Mouse (Mus musculus): Measurements from ENCODE around the gene Prc1. TPM values are rescaled to one million over a fixed set of nuclear protein-coding genes. Genes with fewer than 3 reads are reported as not detected.
A peak's percentile ranks its signal among the peaks of the same experiment; 100 is the strongest.

The Prc1 gene
- 109 TPM in 2 replicates for polyA plus RNA-seq (2015; fragmentation: Nextera tagmentation; extraction: Ambion mirVana)

GRCm38 (mm10) chr7:80294062-80294763, at the start of gene Prc1:
Gene Prc1 (plus strand): TSS chr7:80294450.
- 0 out of 2 replicates have a peak, but pooled peaks cover 7% of the 10 kb centered on the region for H3K36me3 ChIP-seq
- peaks cover 18% of the 10 kb centered on the region for H3K4me1 ChIP-seq
- ATAC-seq (ENCODE audit: insufficient number of reproducible peaks, low FRiP score, low TSS enrichment, low read depth): peak; percentile 99
- peak within 1 kb of the TSS; percentile 86 for H3K27ac ChIP-seq (replicated peaks)
- H3K4me2 ChIP-seq (replicated peaks): peak within 1 kb of the TSS; percentile 79
- peak within 1 kb of the TSS; percentile 83 for H3K4me3 ChIP-seq (replicated peaks)
- H3K9ac ChIP-seq: peak within 1 kb of the TSS; percentile 65
- H3K9me3 ChIP-seq (replicated peaks): no peaks in the 10 kb centered on the region
- no peaks in the 10 kb centered on the region for H3K27me3 ChIP-seq
- WGBS: under 1% methylated on average over 52 of the region's 52 CpGs

DNA sequence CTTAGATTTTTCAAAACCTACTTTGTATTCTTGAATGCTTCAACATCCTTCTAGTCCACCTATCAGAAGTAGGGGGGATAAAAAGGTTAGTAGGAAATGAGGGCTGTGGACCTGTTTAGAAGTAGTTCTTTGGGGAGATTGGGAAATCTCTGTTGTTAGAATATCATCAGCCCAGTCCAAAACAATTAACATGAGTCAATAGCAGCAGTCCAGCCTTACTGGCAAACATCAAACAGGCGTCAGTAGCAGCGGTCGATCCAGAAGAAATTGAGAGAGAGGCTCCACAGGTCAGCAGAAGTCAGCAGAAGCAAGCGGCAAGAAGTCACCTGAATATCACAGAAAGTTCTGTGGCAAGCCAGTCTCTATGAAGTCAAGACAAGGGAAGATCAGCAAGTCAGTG, 49.4 kb upstream of the Prc1 start:
- H3K9ac ChIP-seq: no peak overlapping the region
- no peak overlapping the region for H3K4me3 ChIP-seq (replicated peaks)
- no peak for ATAC-seq (ENCODE audit: insufficient number of reproducible peaks, low FRiP score, low TSS enrichment, low read depth)
- H3K27ac ChIP-seq (replicated peaks): no peak overlapping the region
- H3K4me2 ChIP-seq (replicated peaks): no peak overlapping the region
- H3K9me3 ChIP-seq (replicated peaks): no peaks in the 10 kb centered on the region
- H3K27me3 ChIP-seq: no peaks in the 10 kb centered on the region
- H3K4me1 ChIP-seq: no peaks in the 10 kb centered on the region
- WGBS: 93% methylated on average over 4 of the region's 4 CpGs
- H3K36me3 ChIP-seq: peaks cover 14% of the 10 kb centered on the region; the same call in 1 of the 2 replicates

DNA sequence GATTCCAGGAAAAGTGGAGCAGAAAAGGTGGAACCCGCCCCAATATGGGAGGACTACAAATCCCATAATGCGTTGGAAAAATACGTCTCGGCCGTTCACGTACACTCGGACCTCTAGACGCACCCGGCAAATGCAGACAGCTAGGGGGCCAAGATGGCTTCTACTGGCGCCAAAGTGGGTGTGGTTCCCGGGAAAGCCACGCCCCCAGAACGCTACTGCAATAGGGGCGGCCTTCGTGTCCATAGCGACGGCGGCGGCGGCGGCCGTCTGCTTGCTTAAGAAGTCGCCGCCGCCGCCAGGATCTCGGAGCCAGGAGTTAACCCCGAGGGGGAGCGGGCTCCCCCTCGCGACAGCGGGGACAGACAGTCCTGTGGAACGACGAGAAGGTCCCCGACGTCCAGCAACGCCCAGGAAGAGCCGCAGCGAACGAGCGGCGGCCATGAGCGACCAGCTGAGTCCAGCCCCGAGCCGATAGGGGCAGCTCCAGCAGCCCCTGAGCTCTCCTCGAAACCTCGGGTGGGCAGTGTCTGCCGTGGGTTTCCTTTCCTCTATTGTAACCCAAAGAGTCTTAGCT, 48.0 kb upstream of the Prc1 start, which contains the start of gene Ttll13:
TSS of gene Ttll13 (plus strand) at position 229 of the 574 bp plus-strand sequence.
- Histone ChIP-seq H3K27ac (replicated peaks) (peak within 1 kb of the TSS; percentile 63), H3K36me3 (0 out of 2 replicates have a peak, but pooled peaks cover 3% of the 10 kb centered on the region), H3K4me1 (no peaks in the 10 kb centered on the region), H3K9ac (peak within 1 kb of the TSS; percentile 46), H3K27me3 (no peaks in the 10 kb centered on the region), H3K4me2 (replicated peaks) (peak within 1 kb of the TSS; percentile 59), H3K9me3 (replicated peaks) (no peaks in the 10 kb centered on the region), H3K4me3 (replicated peaks) (peak within 1 kb of the TSS; percentile 62)
- ATAC-seq (ENCODE audit: insufficient number of reproducible peaks, low FRiP score, low TSS enrichment, low read depth): peak; percentile 99
- WGBS: 0% methylated on average over 48 of the region's 48 CpGs

GRCm38 (mm10) chr7:80246859-80247258, 47.4 kb upstream of the Prc1 start:
- Histone ChIP-seq H3K4me1 (no peaks in the 10 kb centered on the region), H3K9ac (no peak overlapping the region), H3K4me3 (replicated peaks) (peak overlapping the region; percentile 62), H3K27me3 (no peaks in the 10 kb centered on the region), H3K36me3 (no peaks in the 10 kb centered on the region), H3K27ac (replicated peaks) (no peak overlapping the region), H3K4me2 (replicated peaks) (peak overlapping the region; percentile 59), H3K9me3 (replicated peaks) (no peaks in the 10 kb centered on the region)
- no peak for ATAC-seq (ENCODE audit: insufficient number of reproducible peaks, low FRiP score, low TSS enrichment, low read depth)
- 61% methylated on average over 7 of the region's 7 CpGs for WGBS

DNA sequence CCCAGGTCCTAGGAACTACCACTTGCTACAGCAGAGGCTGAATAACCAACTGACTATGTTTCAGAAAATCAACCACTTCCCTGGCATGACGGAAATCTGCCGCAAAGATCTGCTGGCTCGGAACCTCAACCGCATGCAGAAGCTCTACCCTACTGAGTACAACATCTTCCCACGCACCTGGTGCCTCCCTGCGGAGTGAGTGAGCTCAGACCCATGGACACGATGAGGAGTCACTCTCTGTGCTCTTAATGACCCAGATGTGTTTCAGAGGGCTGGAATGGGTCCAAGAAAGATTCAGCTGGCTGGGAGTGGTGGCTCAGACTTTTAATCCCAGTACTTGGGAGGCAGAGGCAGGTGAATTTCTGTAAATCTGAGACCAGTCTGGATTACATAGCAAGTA, 41.8 kb upstream of the Prc1 start:
- ATAC-seq (ENCODE audit: insufficient number of reproducible peaks, low FRiP score, low TSS enrichment, low read depth): no peak
- Histone ChIP-seq H3K4me2 (replicated peaks) (no peak overlapping the region), H3K27me3 (peaks cover 11% of the 10 kb centered on the region), H3K4me1 (no peaks in the 10 kb centered on the region), H3K36me3 (no peaks in the 10 kb centered on the region), H3K9ac (no peak overlapping the region), H3K27ac (replicated peaks) (no peak overlapping the region), H3K9me3 (replicated peaks) (no peaks in the 10 kb centered on the region), H3K4me3 (replicated peaks) (no peak overlapping the region)
- 75% methylated on average over 7 of the region's 7 CpGs for WGBS

DNA sequence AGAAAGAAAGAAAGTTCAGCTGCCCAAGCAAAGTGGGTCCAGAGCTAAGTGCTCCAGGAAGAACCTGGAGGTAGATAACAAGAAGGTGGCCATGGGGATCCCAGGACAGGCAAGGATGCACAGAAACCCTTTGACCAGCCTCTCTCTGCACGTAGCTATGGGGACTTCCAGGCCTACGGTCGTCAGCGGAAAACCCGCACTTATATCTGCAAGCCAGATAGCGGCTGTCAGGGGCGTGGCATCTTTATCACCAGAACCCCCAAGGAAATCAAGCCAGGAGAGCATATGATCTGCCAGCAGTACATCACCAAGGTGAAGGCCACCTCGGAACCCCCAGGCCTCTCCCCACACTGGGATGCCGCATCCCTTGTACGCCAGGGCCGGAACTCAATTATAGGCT, 41.4 kb upstream of the Prc1 start:
- Histone ChIP-seq H3K4me2 (replicated peaks) (no peak overlapping the region), H3K9ac (no peak overlapping the region), H3K27me3 (peaks cover 11% of the 10 kb centered on the region), H3K4me3 (replicated peaks) (no peak overlapping the region), H3K4me1 (no peaks in the 10 kb centered on the region), H3K27ac (replicated peaks) (no peak overlapping the region), H3K9me3 (replicated peaks) (no peaks in the 10 kb centered on the region), H3K36me3 (no peaks in the 10 kb centered on the region)
- no peak for ATAC-seq (ENCODE audit: insufficient number of reproducible peaks, low FRiP score, low TSS enrichment, low read depth)
- 84% methylated on average over 11 of the region's 11 CpGs for WGBS

DNA sequence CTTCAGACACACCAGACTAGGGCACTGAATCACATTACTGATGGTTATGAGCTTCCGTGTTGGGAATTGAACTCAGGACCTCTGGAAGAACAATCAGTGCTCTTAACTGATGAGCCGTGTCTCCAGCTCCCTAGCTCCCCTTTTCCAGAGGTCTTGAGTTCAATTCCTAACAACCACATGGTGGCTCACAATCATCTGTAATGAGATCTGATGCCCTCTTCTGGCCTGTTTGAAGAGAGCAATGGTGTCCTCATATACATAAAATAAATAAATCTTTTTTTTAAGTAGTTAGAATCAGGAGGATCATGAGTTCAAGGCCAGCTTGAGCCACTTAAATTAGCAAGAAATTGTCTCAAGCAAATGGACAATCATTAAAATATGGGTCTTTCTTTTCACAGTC, 38.3 kb upstream of the Prc1 start:
- Histone ChIP-seq H3K27ac (replicated peaks) (no peak overlapping the region), H3K9me3 (replicated peaks) (no peaks in the 10 kb centered on the region), H3K9ac (no peak overlapping the region), H3K4me1 (peaks cover 5% of the 10 kb centered on the region; the same call in 1 of the 2 replicates), H3K36me3 (no peaks in the 10 kb centered on the region), H3K4me3 (replicated peaks) (no peak overlapping the region), H3K27me3 (peaks cover 26% of the 10 kb centered on the region), H3K4me2 (replicated peaks) (no peak overlapping the region)
- WGBS: 66% methylated on average over 2 of the region's 2 CpGs
- no peak for ATAC-seq (ENCODE audit: insufficient number of reproducible peaks, low FRiP score, low TSS enrichment, low read depth)

GRCm38 (mm10) chr7:80257706-80258105, 36.5 kb upstream of the Prc1 start:
- Histone ChIP-seq H3K4me3 (replicated peaks) (no peak overlapping the region), H3K36me3 (no peaks in the 10 kb centered on the region), H3K9me3 (replicated peaks) (no peaks in the 10 kb centered on the region), H3K27ac (replicated peaks) (no peak overlapping the region), H3K27me3 (peaks cover 26% of the 10 kb centered on the region), H3K4me2 (replicated peaks) (no peak overlapping the region), H3K4me1 (peaks cover 13% of the 10 kb centered on the region; the same call in 1 of the 2 replicates), H3K9ac (no peak overlapping the region)
- no peak for ATAC-seq (ENCODE audit: insufficient number of reproducible peaks, low FRiP score, low TSS enrichment, low read depth)
- WGBS: 52% methylated on average over 2 of the region's 2 CpGs

DNA sequence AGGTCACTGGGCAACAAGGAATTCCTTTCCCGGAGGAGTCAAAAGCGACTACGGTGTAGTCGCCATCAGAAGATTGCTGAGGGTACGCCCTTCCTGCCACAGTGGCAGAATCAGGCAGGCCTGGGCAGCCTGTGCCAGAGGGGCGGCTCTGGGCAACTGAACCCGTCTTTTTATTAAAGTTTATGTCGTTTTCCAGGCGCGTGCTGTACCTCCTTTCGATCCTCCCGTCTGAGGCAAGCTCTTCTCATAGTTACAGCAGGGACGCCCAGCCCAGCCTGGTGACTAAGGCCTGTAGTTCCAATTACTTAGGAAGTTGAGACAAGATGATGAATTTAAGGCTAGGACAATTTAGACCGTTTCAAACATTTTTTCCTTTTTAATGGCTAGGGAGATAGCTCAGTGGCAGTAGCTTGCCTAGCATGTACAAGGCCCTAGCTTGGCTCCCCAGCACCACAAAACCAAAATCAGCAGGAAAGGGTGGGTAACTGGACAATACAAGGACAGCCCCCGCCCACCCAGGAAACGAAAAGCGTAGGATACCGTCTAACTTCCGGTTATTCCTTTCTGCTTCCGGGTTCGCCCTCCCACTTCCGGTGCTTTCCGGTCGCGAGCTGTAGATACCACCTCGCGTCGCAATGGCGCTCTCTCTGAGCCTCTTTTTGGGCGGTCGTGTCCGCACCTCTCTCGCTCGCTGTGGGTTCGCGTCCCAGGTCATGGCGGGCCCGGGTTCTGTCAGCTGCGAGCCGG, 33.5 kb upstream of the Prc1 start, which contains the start of gene Ngrn:
TSS of gene Ngrn (plus strand) at position 591 of the 747 bp plus-strand sequence.
- Histone ChIP-seq H3K4me3 (replicated peaks) (peak within 1 kb of the TSS; percentile 79), H3K4me1 (peaks cover 13% of the 10 kb centered on the region; the same call in 1 of the 2 replicates), H3K27ac (replicated peaks) (peak within 1 kb of the TSS; percentile 84), H3K9me3 (replicated peaks) (no peaks in the 10 kb centered on the region), H3K27me3 (peaks cover 21% of the 10 kb centered on the region), H3K36me3 (peaks cover 26% of the 10 kb centered on the region), H3K4me2 (replicated peaks) (peak within 1 kb of the TSS; percentile 82), H3K9ac (peak within 1 kb of the TSS; percentile 69)
- peak; percentile 83 for ATAC-seq (ENCODE audit: insufficient number of reproducible peaks, low FRiP score, low TSS enrichment, low read depth)
- WGBS: 24% methylated on average over 40 of the region's 40 CpGs

GRCm38 (mm10) chr7:80261372-80261990, 32.8 kb upstream of the Prc1 start:
- ATAC-seq (ENCODE audit: insufficient number of reproducible peaks, low FRiP score, low TSS enrichment, low read depth): peak; percentile 61
- Histone ChIP-seq H3K4me2 (replicated peaks) (peak overlapping the region; percentile 82), H3K27me3 (peaks cover 21% of the 10 kb centered on the region), H3K4me1 (peaks cover 13% of the 10 kb centered on the region; the same call in 1 of the 2 replicates), H3K9me3 (replicated peaks) (no peaks in the 10 kb centered on the region), H3K4me3 (replicated peaks) (peak overlapping the region; percentile 79), H3K36me3 (peaks cover 33% of the 10 kb centered on the region), H3K27ac (replicated peaks) (peak overlapping the region; percentile 84), H3K9ac (peak overlapping the region; percentile 69)
- WGBS: under 1% methylated on average over 32 of the region's 32 CpGs

DNA sequence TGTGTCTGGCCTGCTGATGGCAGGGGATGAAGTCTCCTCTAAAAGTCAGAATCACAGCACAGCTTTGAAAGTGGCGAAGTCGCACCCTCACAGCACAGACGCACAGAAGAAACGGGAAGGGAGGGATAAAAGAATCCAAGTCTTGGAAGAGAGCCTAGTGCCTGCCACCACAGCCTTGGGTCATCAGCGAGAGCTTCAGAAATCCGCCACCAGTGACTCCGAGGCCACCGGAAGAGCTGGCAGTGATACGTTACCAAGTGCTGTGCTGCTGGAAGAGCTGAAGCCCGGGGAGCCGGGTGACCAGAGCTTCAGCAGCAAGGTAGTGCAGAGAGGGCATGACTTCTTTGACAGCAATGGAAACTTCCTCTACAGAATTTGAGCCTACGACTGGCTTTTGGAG, 29.6 kb upstream of the Prc1 start:
- Histone ChIP-seq H3K4me3 (replicated peaks) (no peak overlapping the region), H3K27ac (replicated peaks) (no peak overlapping the region), H3K27me3 (peaks cover 6% of the 10 kb centered on the region; the same call in 1 of the 2 replicates), H3K4me1 (peaks cover 22% of the 10 kb centered on the region), H3K9ac (no peak overlapping the region), H3K36me3 (peaks cover 40% of the 10 kb centered on the region), H3K4me2 (replicated peaks) (no peak overlapping the region), H3K9me3 (replicated peaks) (no peaks in the 10 kb centered on the region)
- ATAC-seq (ENCODE audit: insufficient number of reproducible peaks, low FRiP score, low TSS enrichment, low read depth): no peak
- 93% methylated on average over 12 of the region's 12 CpGs for WGBS

Measured in embryonic facial prominence, embryonic 15.5 days (tissue).